Mouse (Mus musculus) ovary, postnatal 36 days (tissue): ENCODE measurements around the gene Lonp2.
A peak's percentile ranks its signal among the peaks of the same experiment; 100 is the strongest.

ENCODE experiments used
- DNase-seq: peaks from one replicate; pipeline ENCODE4 v3.0.0; 2022; ENCODE audit warnings: low spot score, mixed read lengths

Lonp2 gene

GRCm38 (mm10) chr8:86749842-86750241 lies 126.0 kb downstream of the Lonp2 start:
- DNase-seq = no peak

DNA sequence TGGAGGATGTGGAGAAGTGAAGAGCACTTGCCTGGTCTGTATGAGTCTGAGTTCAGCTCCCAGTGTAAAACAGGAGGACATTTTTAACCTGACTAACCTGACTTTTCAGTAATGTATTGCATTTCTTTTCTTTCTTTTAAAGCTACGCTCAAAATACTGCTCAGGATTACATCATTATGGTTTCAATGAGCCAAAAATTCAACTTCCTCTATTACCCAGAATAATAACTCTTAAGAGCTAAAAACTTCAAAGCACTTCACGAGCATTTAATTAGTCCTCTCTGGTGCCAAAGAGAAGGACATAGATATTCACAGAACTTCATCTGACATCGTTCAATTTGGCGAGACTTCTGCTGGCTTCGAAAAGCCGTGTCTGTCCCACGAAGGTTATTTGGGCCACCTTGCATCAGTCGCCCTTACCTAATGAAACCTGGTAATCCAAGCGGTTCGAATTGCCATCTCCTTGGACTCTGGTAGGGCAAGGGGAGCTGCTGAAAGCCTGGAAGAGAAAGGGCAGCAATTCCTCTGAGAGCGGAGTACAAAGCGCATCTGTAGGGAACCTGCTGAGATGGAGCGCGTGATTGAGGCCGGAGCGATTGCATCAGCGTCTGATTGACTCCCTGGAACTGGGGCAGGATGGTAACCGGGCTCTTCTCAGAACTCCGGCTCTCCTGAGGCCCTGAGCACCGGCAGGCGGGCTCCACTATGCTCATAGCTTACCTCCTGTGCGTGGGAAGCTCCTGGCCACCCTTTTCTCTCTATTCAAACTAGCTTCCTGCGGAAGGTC lies 133.3 kb downstream of the Lonp2 start:
- DNase-seq = peak; percentile 14

GRCm38 (mm10) chr8:86758651-86759050 lies 134.8 kb downstream of the Lonp2 start:
- no peak for DNase-seq

- DNase-seq = no peak
Observed at GRCm38 (mm10) chr8:86759090-86759491, 135.2 kb downstream of the Lonp2 start.

GRCm38 (mm10) chr8:86760746-86761145 lies 136.9 kb downstream of the Lonp2 start:
- DNase-seq = no peak

DNA sequence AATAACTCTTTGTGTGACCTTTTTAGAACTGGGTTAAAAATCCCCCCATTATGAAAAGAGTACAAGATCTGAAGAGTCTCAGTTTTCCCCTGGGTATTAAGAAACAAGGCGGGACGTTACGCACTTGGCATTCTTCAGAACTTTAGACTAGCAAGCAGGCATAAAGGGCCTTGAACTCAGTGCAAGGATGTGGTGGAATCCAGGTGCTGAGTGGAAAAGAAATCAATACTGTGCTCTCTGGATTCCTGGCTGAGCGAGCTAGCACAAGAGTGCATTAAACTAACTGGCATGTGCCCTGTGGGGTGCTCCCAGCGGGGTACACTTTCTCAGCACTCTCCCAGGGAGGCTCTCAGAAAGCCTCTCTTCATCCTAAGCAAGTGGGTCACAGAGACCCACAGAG lies 139.0 kb downstream of the Lonp2 start:
- DNase-seq = no peak

DNA sequence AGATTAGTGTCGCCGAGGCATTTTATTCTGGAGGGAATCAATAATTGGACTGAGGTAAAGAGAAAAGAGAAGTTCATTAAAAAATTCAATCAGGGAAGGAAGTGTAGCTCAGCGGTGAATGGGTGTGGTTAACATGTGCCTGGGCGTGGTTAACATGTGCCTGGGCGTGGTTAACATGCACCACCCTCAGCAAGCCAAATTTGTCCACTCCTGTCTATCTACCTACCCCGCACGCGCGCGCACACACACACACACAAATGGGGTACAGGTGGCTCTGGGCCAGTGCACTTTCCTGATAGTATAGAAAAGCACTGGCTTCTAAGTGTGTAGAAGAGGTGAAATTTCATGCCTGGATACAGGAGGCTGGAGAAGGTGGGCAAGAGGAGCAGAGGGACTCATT lies 141.3 kb downstream of the Lonp2 start:
- DNase-seq = no peak

GRCm38 (mm10) chr8:86765669-86766068 lies 141.8 kb downstream of the Lonp2 start:
- no peak for DNase-seq

GRCm38 (mm10) chr8:86766548-86767211 lies 142.8 kb downstream of the Lonp2 start:
- no peak for DNase-seq

DNA sequence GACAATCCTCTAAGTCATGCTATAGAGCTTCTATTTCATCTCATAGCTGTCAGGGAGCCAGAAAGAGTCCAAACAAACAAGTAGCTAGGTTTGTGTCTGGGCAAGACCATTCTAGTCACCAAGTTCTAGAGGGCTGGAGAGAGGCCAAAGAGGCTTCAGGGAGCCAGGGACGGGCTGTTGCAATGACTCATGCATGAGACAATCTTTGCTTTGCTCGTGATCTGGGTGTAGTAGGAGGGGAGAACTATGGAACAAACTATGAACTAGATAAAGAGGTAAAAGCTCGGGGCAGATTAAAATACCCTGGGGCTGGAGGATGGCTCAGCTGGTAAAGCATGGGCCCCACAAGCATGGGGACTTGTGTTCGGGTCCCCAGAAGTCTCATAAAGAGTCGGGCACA lies 144.7 kb downstream of the Lonp2 start:
- peak; percentile 24 for DNase-seq

GRCm38 (mm10) chr8:86769945-86770715 lies 146.3 kb downstream of the Lonp2 start:
- DNase-seq = peak; percentile 13
